ENCODE assay signal across 9 mouse cellular contexts in genomic region chr2:158229503-158229892, GRCm38 (mm10). TPM values are rescaled to one million over a fixed set of nuclear protein-coding genes. Genes with fewer than 3 reads are reported as not detected.
A peak's percentile ranks its signal among the peaks of the same experiment; 100 is the strongest.
DNase-seq lines count a peak whose midpoint lies in the region; ATAC-seq lines count a peak whose summit lies in the region.
"Had no signal": no experiment of that assay in that cellular context is flagged by ENCODE, and none has a peak within 500 bp of the region (broad histone marks: within the 10 kb centered on the region; RNA-seq: fewer than 3 reads in every experiment).

No protein-coding gene starts in this region.

- H3K4me1 ChIP-seq in neural tube, embryonic 11.5 days (ENCODE audit: control insufficient read depth, insufficient read depth, low read length), result peaks cover 7% of the 10 kb centered on the region; the same call in 1 of the 2 replicates
- H3K4me1 ChIP-seq in liver, embryonic 12.5 days, result no peaks in the 10 kb centered on the region; the same call in 1 of the 2 replicates
- H3K4me1 ChIP-seq in stomach, embryonic 16.5 days (ENCODE audit: control insufficient read depth, insufficient read depth, low read length), result peaks cover 21% of the 10 kb centered on the region

- H3K36me3 ChIP-seq in neural tube, embryonic 11.5 days (ENCODE audit: control insufficient read depth, insufficient read depth, low read length), result no peaks in the 10 kb centered on the region
- no peaks in the 10 kb centered on the region for H3K36me3 ChIP-seq in liver, embryonic 12.5 days
- H3K36me3 ChIP-seq in stomach, embryonic 16.5 days (ENCODE audit: control insufficient read depth, insufficient read depth, low read length), result no peaks in the 10 kb centered on the region

- 0 out of 2 replicates have a peak, but pooled peaks cover 2% of the 10 kb centered on the region for H3K27me3 ChIP-seq in neural tube, embryonic 11.5 days (ENCODE audit: control insufficient read depth, insufficient read depth, low read length)
- H3K27me3 ChIP-seq in liver, embryonic 12.5 days (replicated peaks), result peaks cover 62% of the 10 kb centered on the region
- H3K27me3 ChIP-seq in stomach, embryonic 16.5 days (ENCODE audit: control insufficient read depth, insufficient read depth, low read length), result peaks cover 4% of the 10 kb centered on the region; the same call in 1 of the 2 replicates

- peak overlapping the region; percentile 90 for H3K4me2 ChIP-seq in neural tube, embryonic 11.5 days (ENCODE audit: low read depth)
- H3K4me2 ChIP-seq in liver, embryonic 12.5 days, result peak overlapping the region; percentile 67
- H3K4me2 ChIP-seq in stomach, embryonic 16.5 days (ENCODE audit: low read depth, low read length), result peak overlapping the region; percentile 84

- ATAC-seq in frontal cortex, adult (ENCODE audit: low TSS enrichment), result 0 out of 2 replicates have a peak, but pooled peaks have one; percentile 8
- ATAC-seq in neural tube, embryonic 11.5 days (ENCODE audit: insufficient read depth, low FRiP score, low TSS enrichment), result peak; percentile 18; the same call in 1 of the 2 replicates
- no peak for ATAC-seq in liver, embryonic 12.5 days
- ATAC-seq in stomach, embryonic 16.5 days (ENCODE audit: insufficient read depth, low FRiP score), result no peak
- no peak for ATAC-seq in erythroid progenitor cell, adult 5-6 weeks (replicated peaks; ENCODE audit: low FRiP score, poor library complexity, severe bottlenecking)

- no peaks in the 10 kb centered on the region for H3K9me3 ChIP-seq in neural tube, embryonic 11.5 days (ENCODE audit: control insufficient read depth, low read length)
- no peaks in the 10 kb centered on the region for H3K9me3 ChIP-seq in liver, embryonic 12.5 days (replicated peaks)
- no peaks in the 10 kb centered on the region; the same call in 1 of the 2 replicates for H3K9me3 ChIP-seq in stomach, embryonic 16.5 days (replicated peaks; ENCODE audit: control insufficient read depth, low read length)

- DNase-seq in frontal cortex, postnatal 36 days (ENCODE audit: low spot score in 2 of 2), result no peak
- no peak for DNase-seq in neural tube, embryonic 11.5 days (ENCODE audit: low spot score)
- DNase-seq in neural tube, embryonic 10.5 days (ENCODE audit: extremely low spot score, low spot score), result no peak
- DNase-seq in adipocyte (ENCODE audit: low spot score), result no peak
- DNase-seq: lung, postnatal 36 days had no signal

- 30% methylated on average over 7 of the region's 7 CpGs for WGBS in neural tube, embryonic 11.5 days
- WGBS in liver, embryonic 12.5 days (ENCODE audit: insufficient replicate concordance), result 17% methylated on average over 7 of the region's 7 CpGs
- 35% methylated on average over 7 of the region's 7 CpGs for WGBS in stomach, embryonic 16.5 days

- peak overlapping the region; percentile 44 for H3K4me3 ChIP-seq in neural tube, embryonic 11.5 days (ENCODE audit: low read depth, low read length)
- H3K4me3 ChIP-seq in liver, embryonic 12.5 days, result peak overlapping the region; percentile 39
- peak overlapping the region; percentile 51 for H3K4me3 ChIP-seq in stomach, embryonic 16.5 days (replicated peaks; ENCODE audit: low read length)

- H3K9ac ChIP-seq in neural tube, embryonic 11.5 days (ENCODE audit: low read length), result peak overlapping the region; percentile 67
- H3K9ac ChIP-seq in liver, embryonic 12.5 days, result no peak overlapping the region
- peak overlapping the region; percentile 73 for H3K9ac ChIP-seq in stomach, embryonic 16.5 days (ENCODE audit: low read length)

- 0 out of 2 replicates have a peak overlapping the region, but pooled peaks have one; percentile 39 for H3K27ac ChIP-seq in neural tube, embryonic 11.5 days (ENCODE audit: low read depth, low read length)
- H3K27ac ChIP-seq in liver, embryonic 12.5 days, result no peak overlapping the region
- H3K27ac ChIP-seq in stomach, embryonic 16.5 days (ENCODE audit: low read length), result peak overlapping the region; percentile 57; the same call in 1 of the 2 replicates

RNA-seq across cellular contexts. Expression of gene D630003M21Rik, which starts 0.5 kb away (rescaled TPM):
- polyA plus RNA-seq in neural tube, embryonic 11.5 days (2014; fragmentation: Nextera tagmentation; extraction: Ambion mirVana), result 3.6 and 4.1 TPM in 2 replicates
- polyA plus RNA-seq in liver, embryonic 12.5 days (2016; fragmentation: Nextera tagmentation; extraction: Ambion mirVana), result 0.31 and 0.39 TPM in 2 replicates
- polyA plus RNA-seq in stomach, embryonic 16.5 days (2015; fragmentation: Nextera tagmentation; extraction: Ambion mirVana), result 4.7 and 5.4 TPM in 2 replicates
- not detected in 2 replicates for total RNA-seq in erythroid progenitor cell, adult 5-6 weeks (2015; ENCODE audit: low replicate concordance)
- total RNA-seq in erythroid progenitor cell, adult 5-6 weeks (2017; ENCODE audit: low replicate concordance), result not detected in 2 replicates

RNA-seq across cellular contexts. Expression of gene Bpi, which starts 28.4 kb away (rescaled TPM):
- polyA plus RNA-seq in neural tube, embryonic 11.5 days (2014; fragmentation: Nextera tagmentation; extraction: Ambion mirVana), result not detected in 2 replicates
- polyA plus RNA-seq in liver, embryonic 12.5 days (2016; fragmentation: Nextera tagmentation; extraction: Ambion mirVana), result not detected in 2 replicates
- not detected in 2 replicates for polyA plus RNA-seq in stomach, embryonic 16.5 days (2015; fragmentation: Nextera tagmentation; extraction: Ambion mirVana)
- total RNA-seq in erythroid progenitor cell, adult 5-6 weeks (2015; ENCODE audit: low replicate concordance), result not detected in 2 replicates
- not detected in 2 replicates for total RNA-seq in erythroid progenitor cell, adult 5-6 weeks (2017; ENCODE audit: low replicate concordance)

Comparison
In these comparisons a context has a peak if more than half of its experiments do, and no peak if none do; other contexts are left out.
1. ATAC-seq: peak in frontal cortex, adult (single experiment) and neural tube, embryonic 11.5 days (single experiment); none in liver, embryonic 12.5 days (single experiment), stomach, embryonic 16.5 days (single experiment) and erythroid progenitor cell, adult 5-6 weeks (single experiment).
2. Peak in every context shown above with its lines, with median percentiles within 50 percentile points of each other: H3K4me2 ChIP-seq and H3K4me3 ChIP-seq.